Mouse (Mus musculus) urinary bladder, adult 2 months (tissue): ENCODE results near the gene Prkcb. TPM values are rescaled to one million over a fixed set of nuclear protein-coding genes. Genes with fewer than 3 reads are reported as not detected.

ENCODE experiments used
- DNase-seq: peaks from one replicate; pipeline ENCODE4 v3.0.0; 2022; ENCODE audit warnings: low spot score
- polyA plus RNA-seq: library from polyadenylated mRNA; depleted of rRNA; stranded (reverse); fragments of >200 nt; gene quantifications from 2 replicates; pipeline ENCODE4 v1.2.3, GENCODE M21; 2012

Prkcb gene
- polyA plus RNA-seq, 1 experiment, result 121 TPM

DNA sequence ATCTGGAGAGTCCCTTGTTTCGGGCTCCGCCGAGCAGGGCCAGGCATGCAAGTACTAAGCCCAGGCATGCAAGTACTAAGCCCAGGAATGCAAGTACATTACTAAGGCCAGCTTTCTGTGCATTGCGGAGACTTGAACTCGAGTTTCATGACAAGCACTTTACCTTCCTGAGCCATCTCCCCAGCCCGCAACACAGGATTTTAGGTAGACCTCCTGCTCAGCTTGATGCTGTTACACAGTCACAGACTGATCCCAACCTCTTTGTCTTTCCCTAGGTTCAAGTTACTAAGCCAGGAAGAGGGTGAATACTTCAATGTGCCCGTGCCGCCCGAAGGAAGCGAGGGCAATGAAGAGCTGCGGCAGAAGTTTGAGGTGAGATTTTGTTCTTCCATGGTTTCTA lies 239.7 kb downstream of the Prkcb start:
- DNase-seq, result no peak

DNA sequence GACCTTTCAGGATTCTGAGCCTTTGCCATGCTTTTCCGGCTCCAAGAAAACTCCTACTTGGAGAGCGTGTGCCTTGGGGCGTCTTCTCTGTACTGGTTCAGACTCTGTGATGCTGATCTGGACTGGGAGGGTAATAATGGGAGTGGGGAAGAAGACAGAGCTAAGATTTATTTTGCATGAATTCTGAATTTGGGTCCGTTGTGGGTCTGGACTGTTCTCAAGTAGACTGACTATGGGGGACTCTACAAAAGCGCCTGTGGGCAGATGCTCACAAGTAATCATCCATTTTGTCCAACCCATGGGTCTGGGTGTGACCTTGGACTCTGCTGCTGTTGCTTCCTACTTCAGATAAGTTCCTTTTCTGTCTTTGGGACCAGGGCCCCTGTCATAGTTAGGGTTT lies 240.1 kb downstream of the Prkcb start:
- no peak for DNase-seq

DNA sequence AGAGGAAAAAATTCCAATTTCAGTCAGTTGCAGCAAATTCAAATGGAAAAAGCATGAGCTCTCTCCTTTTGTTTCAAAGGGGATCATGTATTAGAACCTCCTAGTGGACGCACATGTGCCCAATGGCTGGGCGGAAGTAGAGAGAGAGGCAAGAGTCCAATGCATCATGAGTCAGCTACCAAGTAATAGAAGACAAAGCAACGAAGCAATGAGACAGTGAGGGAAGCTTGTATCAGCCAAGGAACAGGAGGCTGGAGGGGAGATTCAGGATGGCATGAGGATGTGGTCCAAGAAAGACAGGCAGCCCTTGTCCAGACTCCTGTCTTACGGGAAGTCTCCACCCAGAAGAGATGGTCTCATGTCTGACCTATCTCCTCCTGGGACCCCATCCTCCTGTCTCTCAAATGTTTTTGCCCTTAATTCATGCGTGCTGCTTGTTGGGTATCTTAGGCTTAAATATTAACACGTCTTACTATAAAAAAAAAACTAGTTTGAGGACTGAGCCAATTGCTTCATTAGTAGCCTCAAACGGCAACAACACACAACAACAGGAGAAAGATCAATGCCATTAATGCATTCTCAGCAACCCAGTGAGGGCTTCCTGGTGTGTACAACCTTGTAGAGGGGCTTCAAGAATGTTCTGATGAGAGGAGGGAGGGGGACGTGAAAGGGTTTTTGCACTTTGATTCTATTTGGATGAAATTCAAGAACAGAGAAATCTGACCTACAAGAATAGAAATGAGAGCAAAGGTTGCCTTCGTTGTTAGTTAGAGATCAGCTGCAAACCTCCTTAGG lies 245.2 kb downstream of the Prkcb start:
- no peak for DNase-seq

DNA sequence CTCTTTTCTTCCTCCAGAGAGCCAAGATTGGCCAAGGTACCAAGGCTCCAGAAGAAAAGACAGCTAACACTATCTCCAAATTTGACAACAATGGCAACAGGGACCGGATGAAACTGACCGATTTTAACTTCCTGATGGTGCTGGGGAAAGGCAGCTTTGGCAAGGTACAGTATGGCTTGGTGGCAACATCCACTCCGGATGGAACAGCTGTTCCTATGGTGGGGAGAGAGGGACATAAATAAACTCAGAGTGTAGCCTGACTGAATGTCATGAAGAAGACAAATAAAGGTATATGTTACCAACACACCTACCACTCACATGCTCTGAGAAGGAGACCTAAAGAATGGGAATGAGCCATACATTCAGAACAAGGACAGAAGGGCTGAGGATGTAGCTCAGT lies 256.1 kb downstream of the Prkcb start:
- DNase-seq, result no peak

GRCm38 (mm10) chr7:122556575-122557140 lies 268.1 kb downstream of the Prkcb start:
- no peak for DNase-seq

DNA sequence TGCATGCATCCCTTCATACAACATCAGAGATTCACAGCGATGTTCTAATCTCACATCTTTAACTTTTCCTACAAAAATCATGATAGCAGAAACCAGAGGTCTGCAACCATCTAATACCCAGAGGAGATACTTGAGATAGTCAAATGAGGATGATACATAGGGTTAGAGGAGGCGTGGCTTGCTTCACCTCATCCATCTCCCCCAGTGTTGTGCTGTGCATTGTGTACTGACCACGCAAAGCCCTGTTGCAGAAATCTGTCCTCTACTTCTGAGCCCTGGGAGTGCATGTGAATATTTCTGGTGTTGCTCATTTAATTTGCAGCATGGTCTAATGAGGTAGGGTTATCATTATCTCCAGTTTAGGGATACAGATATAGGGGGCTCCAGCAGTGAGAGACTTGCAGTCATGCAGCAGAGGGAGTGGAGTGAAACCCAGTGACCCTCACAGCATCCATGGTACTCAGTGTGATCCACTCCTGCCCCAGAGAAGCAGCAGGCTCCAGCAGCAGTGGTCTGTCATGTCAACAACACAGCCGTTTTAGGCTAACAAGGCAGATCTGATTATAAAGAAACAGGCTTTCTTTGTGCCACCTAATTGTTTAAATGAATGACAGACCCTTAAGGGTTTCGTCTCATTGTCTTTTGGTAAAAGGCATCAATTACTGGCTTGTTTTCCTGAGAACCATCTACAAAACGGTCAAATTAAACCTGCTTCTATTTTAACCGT lies 269.7 kb downstream of the Prkcb start:
- DNase-seq, result no peak

DNA sequence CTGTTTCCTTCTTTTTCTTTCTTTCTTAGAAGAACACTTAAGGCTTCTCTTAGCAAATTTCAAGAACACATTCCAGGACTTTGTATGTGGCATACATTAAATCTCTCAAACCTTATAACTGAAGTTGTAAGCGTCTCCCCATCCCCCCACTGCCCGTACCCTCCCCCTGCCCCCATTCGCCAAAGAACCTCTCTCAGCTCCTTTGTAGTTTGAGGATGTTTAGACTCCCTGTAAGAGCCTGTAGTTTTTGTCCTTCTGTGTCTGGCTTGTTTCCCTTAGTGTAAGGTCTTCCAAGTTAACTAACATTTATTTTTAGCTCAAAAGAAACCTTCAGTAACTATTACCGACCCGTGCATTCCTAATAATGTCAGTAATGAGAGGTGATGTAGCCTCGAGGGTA lies 270.4 kb downstream of the Prkcb start:
- no peak for DNase-seq

- DNase-seq, result no peak
Observed at GRCm38 (mm10) chr7:122562586-122562985, 274.0 kb downstream of the Prkcb start.

GRCm38 (mm10) chr7:122565371-122565770 lies 276.8 kb downstream of the Prkcb start:
- DNase-seq, result no peak

DNA sequence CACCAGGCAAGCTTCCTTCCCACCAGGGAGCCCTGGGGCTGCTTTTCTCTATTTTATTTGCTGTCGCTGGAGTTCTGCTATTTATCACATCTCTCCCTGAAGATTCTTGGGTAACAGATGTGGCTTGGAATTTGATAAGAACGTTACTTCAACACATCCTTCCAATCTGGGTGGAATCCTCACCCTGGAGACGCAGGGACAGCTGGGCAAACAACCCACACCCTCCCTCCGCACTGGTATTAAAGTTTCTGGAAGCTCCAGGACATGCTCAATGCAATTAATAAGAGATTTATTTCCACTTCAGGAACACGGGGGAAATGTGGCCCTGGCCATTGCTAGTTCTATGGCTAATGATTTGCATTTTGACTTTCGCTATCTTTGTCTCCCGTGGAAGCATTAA lies 277.5 kb downstream of the Prkcb start:
- DNase-seq, result no peak

DNA sequence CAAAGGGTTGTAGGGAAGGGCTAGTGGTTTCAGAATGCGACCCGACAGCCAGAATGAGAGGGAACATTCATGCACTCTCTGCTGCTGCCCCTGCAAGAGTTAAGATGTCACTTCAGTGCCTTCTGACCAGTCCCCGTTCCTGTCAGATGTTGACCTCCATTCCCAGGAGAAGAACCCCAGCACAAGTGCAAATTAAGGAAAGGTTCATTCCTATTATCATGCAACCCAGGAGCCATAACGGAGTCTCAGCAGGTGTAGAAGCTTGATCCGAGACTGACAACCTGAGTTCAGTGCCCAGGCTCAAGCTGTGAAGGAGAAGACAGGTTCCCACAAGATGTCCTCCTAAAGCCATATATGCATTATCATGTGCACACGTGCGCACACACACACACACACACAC lies 280.2 kb downstream of the Prkcb start:
- no peak for DNase-seq

DNA sequence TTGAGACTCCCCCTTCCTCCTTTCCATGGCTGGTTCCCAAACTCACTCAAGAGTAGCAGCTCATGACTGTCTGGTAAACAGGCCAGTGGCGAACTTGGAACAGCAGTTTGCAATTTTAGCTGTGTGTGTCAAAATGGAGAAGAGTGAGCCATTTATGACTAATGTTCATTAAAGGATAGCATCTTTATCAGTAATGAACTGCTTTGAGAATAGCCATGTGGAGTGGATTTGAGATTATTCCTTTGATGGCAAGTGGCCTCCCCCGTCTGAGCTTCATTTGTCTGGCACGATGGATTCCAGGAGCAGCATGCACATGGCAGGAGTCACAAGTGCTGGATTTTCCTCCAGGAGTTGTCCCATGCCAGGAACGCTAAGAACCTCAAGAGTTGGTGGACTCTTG lies 281.9 kb downstream of the Prkcb start:
- no peak for DNase-seq

DNA sequence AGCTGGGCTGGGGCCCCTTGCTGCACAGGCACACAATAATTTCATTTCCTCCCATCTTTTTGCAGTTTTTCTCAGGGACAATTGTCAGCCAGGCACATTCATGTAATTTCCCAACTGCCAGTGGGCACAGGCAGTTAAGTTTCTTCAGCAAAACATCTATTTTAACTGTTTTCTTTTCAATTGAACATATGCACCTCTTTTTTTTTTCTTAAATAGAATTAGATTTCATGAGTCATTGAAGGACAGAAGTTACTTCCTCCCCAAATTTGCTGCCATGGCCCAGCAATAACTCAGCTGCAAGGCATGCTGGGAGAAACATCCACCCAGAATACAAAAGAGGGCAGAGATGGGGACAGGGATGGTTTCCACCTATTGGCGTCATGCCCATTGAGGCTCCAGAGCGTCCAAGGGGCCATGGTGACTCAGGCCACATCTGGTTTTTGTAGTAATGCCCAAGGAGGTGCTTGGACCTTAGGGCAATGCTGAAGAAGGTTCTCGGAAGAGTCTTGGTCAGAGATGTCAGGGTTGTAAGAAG lies 284.6 kb downstream of the Prkcb start:
- DNase-seq, result no peak

- no peak for DNase-seq
Observed at GRCm38 (mm10) chr7:122574418-122574817, 285.9 kb downstream of the Prkcb start.

- no peak for DNase-seq
Observed at GRCm38 (mm10) chr7:122575056-122575455, 286.5 kb downstream of the Prkcb start.

GRCm38 (mm10) chr7:122575506-122575905 lies 287.0 kb downstream of the Prkcb start:
- DNase-seq, result no peak

DNA sequence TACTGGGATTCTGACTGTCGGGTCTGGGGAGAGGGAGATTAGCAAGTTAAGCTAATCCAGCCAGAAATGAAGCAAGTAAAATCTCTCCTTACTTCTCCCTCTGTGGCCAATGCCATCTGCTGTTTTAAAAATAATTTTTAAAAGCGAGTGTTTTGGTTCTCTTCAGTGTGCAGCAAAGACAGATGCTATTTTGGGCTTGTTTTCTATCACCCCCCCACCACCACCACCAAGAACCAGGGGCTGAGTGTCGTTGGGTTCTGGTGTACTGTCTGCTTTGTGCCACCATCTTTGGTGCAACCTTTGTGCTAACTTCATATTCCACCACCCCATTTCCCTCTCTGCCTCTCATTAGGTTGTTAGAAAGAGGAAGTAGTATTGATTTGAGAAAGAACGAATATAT lies 289.0 kb downstream of the Prkcb start:
- DNase-seq, result no peak

DNA sequence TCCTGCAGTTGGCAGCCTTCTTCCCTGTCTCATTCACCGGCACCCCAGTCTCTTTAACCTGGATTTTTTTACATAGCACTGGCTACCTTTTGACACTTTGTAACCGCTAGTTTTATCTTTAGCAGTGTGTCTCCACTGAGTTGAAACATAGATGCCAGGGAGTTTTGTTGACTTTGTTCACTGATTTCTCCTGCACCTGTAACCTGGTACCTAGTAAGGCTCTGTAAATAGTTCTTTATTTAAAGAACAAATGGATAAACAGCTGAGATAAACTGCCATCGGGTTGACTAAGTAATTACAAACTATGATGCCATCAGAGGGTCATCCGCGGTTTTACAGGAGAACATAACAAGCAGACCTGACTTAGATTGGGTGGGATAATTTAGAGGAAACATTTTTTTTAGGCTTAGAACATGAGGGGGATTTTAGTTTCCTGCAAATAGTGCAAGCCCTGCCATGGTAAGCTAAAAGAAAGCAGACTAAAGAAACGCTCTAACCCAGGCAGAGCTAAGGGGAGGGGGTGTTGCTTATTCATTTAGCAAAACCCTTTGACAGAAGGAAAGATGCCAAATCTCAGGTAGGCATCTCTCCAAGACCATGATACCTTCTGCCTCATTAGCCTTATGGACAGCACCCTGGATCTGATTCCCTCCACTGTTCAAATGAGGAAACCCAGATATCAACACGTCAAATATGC lies 291.1 kb downstream of the Prkcb start:
- DNase-seq, result no peak

DNA sequence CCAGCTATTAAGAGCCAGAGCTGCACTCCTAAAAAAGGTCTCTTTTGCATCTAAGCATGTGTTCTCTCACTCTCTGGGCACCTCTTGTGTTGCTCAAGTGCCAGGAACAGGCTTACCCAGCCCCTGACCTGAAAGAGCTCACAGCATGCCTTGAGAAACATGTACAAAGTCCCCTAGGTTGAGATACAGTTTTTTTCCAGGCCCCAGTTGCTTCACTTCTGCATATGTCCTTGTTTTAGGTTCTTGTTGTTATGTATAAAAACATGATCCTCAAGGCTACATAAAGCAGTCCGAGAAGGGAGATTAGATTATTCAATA lies 291.6 kb downstream of the Prkcb start:
- no peak for DNase-seq

GRCm38 (mm10) chr7:122584421-122585151 lies 296.0 kb downstream of the Prkcb start:
- no peak for DNase-seq

GRCm38 (mm10) chr7:122595897-122596296 lies 307.3 kb downstream of the Prkcb start:
- no peak for DNase-seq
